Mouse (Mus musculus) limb, embryonic 11.5 days (tissue): ENCODE data around the gene Cdc25a. TPM values are rescaled to one million over a fixed set of nuclear protein-coding genes. Genes with fewer than 3 reads are reported as not detected.
A peak's percentile ranks its signal among the peaks of the same experiment; 100 is the strongest.

Experiments used
- ATAC-seq: fragments of 200-750 bp; cut with Nextera tagmentation; 2 replicates; pipeline ENCODE4 v1.8.0; 2017; ENCODE audit warnings: low read depth; ENCODE audit not compliant: insufficient number of reproducible peaks, low FRiP score, low TSS enrichment
- DNase-seq: peaks from one replicate; pipeline ENCODE4 v3.0.0-alpha.2; 2015; ENCODE audit warnings: low spot score
- H3K27ac ChIP-seq: fragments of 300-500 bp; sonication (generic); replicated peaks from 2 replicates; pipeline ENCODE4 v1.5.1; 2014; ENCODE audit warnings: low read depth, mild to moderate bottlenecking, low read length
- H3K27me3 ChIP-seq: fragments of 300-500 bp; sonication (generic); 2 replicates; pipeline ENCODE4 v1.6.1; 2014; ENCODE audit warnings: mild to moderate bottlenecking, low read length, mixed read lengths; ENCODE audit not compliant: control insufficient read depth, insufficient read depth
- H3K36me3 ChIP-seq: fragments of 300-500 bp; sonication (generic); 2 replicates; pipeline ENCODE4 v1.6.1; 2014; ENCODE audit warnings: mild to moderate bottlenecking, low read length, moderate library complexity, mixed read lengths; ENCODE audit not compliant: control insufficient read depth, insufficient read depth
- H3K4me1 ChIP-seq: fragments of 300-500 bp; sonication (generic); 2 replicates; pipeline ENCODE4 v1.6.1; 2014; ENCODE audit warnings: low read length, mixed read lengths; ENCODE audit not compliant: control insufficient read depth, insufficient read depth
- H3K4me2 ChIP-seq: fragments of 300-500 bp; sonication (generic); 2 replicates; pipeline ENCODE4 v1.6.1; 2014; ENCODE audit warnings: low read depth, mild to moderate bottlenecking, moderate library complexity; ENCODE audit not compliant: severe bottlenecking
- H3K4me3 ChIP-seq: fragments of 300-500 bp; sonication (generic); 2 replicates; pipeline ENCODE4 v1.5.1; 2014; ENCODE audit warnings: low read depth, low read length
- H3K9ac ChIP-seq: fragments of 300-500 bp; sonication (generic); 2 replicates; pipeline ENCODE4 v1.6.1; 2014; ENCODE audit warnings: mild to moderate bottlenecking, low read length
- H3K9me3 ChIP-seq: fragments of 300-500 bp; sonication (generic); 2 replicates; pipeline ENCODE4 v1.6.1; 2016; ENCODE audit warnings: low read length; ENCODE audit not compliant: control insufficient read depth
- WGBS: fragments of 180-500 bp; shearing (Covaris S2); extraction: QIAGEN DNeasy Blood & Tissue Kit; methylation state at CpG from one replicate; pipeline ENCODE4 v1.1.7; 2014; 5-methylcytosine and 5-hydroxymethylcytosine counted together
- polyA plus RNA-seq: library from polyadenylated mRNA; unstranded; fragments of >200 nt; fragmentation: Nextera tagmentation; extraction: Ambion mirVana; gene quantifications from 2 replicates; pipeline ENCODE4 v1.2.1, GENCODE M21; 2014

Cdc25a gene
- polyA plus RNA-seq, result 42.8 and 50.2 TPM in 2 replicates

GRCm38 (mm10) chr9:109874797-109875691, at the start of gene Cdc25a:
TSS of gene Cdc25a (plus strand) at chr9:109875579.
- Histone ChIP-seq H3K9me3 (no peaks in the 10 kb centered on the region), H3K36me3 (peaks cover 14% of the 10 kb centered on the region; the same call in 1 of the 2 replicates), H3K27ac (peak within 1 kb of the TSS; percentile 77), H3K4me3 (peak within 1 kb of the TSS; percentile 85), H3K27me3 (no peaks in the 10 kb centered on the region), H3K9ac (peak within 1 kb of the TSS; percentile 94), H3K4me2 (peak within 1 kb of the TSS; percentile 84), H3K4me1 (peaks cover 3% of the 10 kb centered on the region; the same call in 1 of the 2 replicates)
- WGBS, result 6% methylated on average over 33 of the region's 33 CpGs
- peak; percentile 95 for ATAC-seq
- DNase-seq, result peak; percentile 97

GRCm38 (mm10) chr9:109825739-109826138, 49.6 kb upstream of the Cdc25a start:
- WGBS, result 66% methylated on average over 4 of the region's 4 CpGs
- no peaks in the 10 kb centered on the region for H3K4me1 ChIP-seq
- no peak overlapping the region for H3K4me3 ChIP-seq
- DNase-seq (no peak), ATAC-seq (no peak)
- H3K9me3 ChIP-seq, result no peaks in the 10 kb centered on the region
- H3K27ac ChIP-seq, result no peak overlapping the region
- no peak overlapping the region for H3K9ac ChIP-seq
- H3K27me3 ChIP-seq, result no peaks in the 10 kb centered on the region
- no peaks in the 10 kb centered on the region for H3K36me3 ChIP-seq
- no peak overlapping the region for H3K4me2 ChIP-seq

- DNase-seq (no peak), ATAC-seq (no peak)
- Histone ChIP-seq H3K27ac (no peak overlapping the region), H3K9ac (no peak overlapping the region), H3K4me1 (no peaks in the 10 kb centered on the region), H3K36me3 (no peaks in the 10 kb centered on the region), H3K9me3 (no peaks in the 10 kb centered on the region), H3K4me2 (no peak overlapping the region), H3K4me3 (no peak overlapping the region), H3K27me3 (no peaks in the 10 kb centered on the region)
- WGBS, result 69% methylated on average over 5 of the region's 5 CpGs
Measured at GRCm38 (mm10) chr9:109826181-109826580, 49.2 kb upstream of the Cdc25a start.

GRCm38 (mm10) chr9:109832391-109833087, 42.8 kb upstream of the Cdc25a start, which contains the start of gene Nme6:
TSS of gene Nme6 (plus strand) at chr9:109832749.
- Histone ChIP-seq H3K9ac (peak within 1 kb of the TSS; percentile 61), H3K27ac (no peak within 1 kb of the TSS), H3K4me2 (peak within 1 kb of the TSS; percentile 88), H3K36me3 (no peaks in the 10 kb centered on the region), H3K4me3 (peak within 1 kb of the TSS; percentile 56), H3K4me1 (no peaks in the 10 kb centered on the region), H3K9me3 (no peaks in the 10 kb centered on the region), H3K27me3 (no peaks in the 10 kb centered on the region)
- peak; percentile 96 for DNase-seq
- 0% methylated on average over 32 of the region's 32 CpGs for WGBS
- ATAC-seq, result peak; percentile 97

- H3K36me3 ChIP-seq, result no peaks in the 10 kb centered on the region
- WGBS, result 15% methylated on average over 6 of the region's 6 CpGs
- H3K27ac ChIP-seq, result no peak overlapping the region
- H3K4me1 ChIP-seq, result no peaks in the 10 kb centered on the region
- H3K9me3 ChIP-seq, result no peaks in the 10 kb centered on the region
- no peaks in the 10 kb centered on the region for H3K27me3 ChIP-seq
- peak overlapping the region; percentile 61 for H3K9ac ChIP-seq
- no peak for DNase-seq
- H3K4me3 ChIP-seq, result peak overlapping the region; percentile 56
- peak overlapping the region; percentile 88 for H3K4me2 ChIP-seq
- ATAC-seq, result peak; percentile 75
Measured at GRCm38 (mm10) chr9:109833088-109833412, 42.3 kb upstream of the Cdc25a start.

- DNase-seq (no peak), ATAC-seq (no peak)
- H3K9me3 ChIP-seq, result no peaks in the 10 kb centered on the region
- no peak within 1 kb of the TSS for H3K4me3 ChIP-seq
- H3K27me3 ChIP-seq, result no peaks in the 10 kb centered on the region
- no peak within 1 kb of the TSS for H3K4me2 ChIP-seq
- no peak within 1 kb of the TSS for H3K9ac ChIP-seq
- no peak within 1 kb of the TSS for H3K27ac ChIP-seq
- WGBS, result 80% methylated on average over 5 of the region's 6 CpGs
- H3K36me3 ChIP-seq, result no peaks in the 10 kb centered on the region; the same call in 1 of the 2 replicates
- H3K4me1 ChIP-seq, result no peaks in the 10 kb centered on the region
Measured at GRCm38 (mm10) chr9:109849312-109849758, 26.0 kb upstream of the Cdc25a start, which contains the start of gene Camp. TSS of gene Camp (minus strand) at chr9:109849617.

GRCm38 (mm10) chr9:109850099-109850498, 25.3 kb upstream of the Cdc25a start:
- no peak for DNase-seq
- H3K9me3 ChIP-seq, result no peaks in the 10 kb centered on the region
- H3K9ac ChIP-seq, result no peak overlapping the region
- 86% methylated on average over 5 of the region's 5 CpGs for WGBS
- H3K27ac ChIP-seq, result no peak overlapping the region
- H3K36me3 ChIP-seq, result no peaks in the 10 kb centered on the region; the same call in 1 of the 2 replicates
- H3K4me1 ChIP-seq, result no peaks in the 10 kb centered on the region
- H3K4me2 ChIP-seq, result no peak overlapping the region
- H3K27me3 ChIP-seq, result no peaks in the 10 kb centered on the region
- no peak overlapping the region for H3K4me3 ChIP-seq
- ATAC-seq, result no peak

- H3K9me3 ChIP-seq, result no peaks in the 10 kb centered on the region
- H3K27me3 ChIP-seq, result no peaks in the 10 kb centered on the region
- DNase-seq, result no peak
- no peak overlapping the region for H3K9ac ChIP-seq
- no peak overlapping the region for H3K4me3 ChIP-seq
- WGBS, result 83% methylated on average over 2 of the region's 2 CpGs
- H3K27ac ChIP-seq, result no peak overlapping the region
- H3K4me2 ChIP-seq, result no peak overlapping the region
- H3K36me3 ChIP-seq, result no peaks in the 10 kb centered on the region
- ATAC-seq, result no peak
- no peaks in the 10 kb centered on the region for H3K4me1 ChIP-seq
Measured at GRCm38 (mm10) chr9:109854341-109854740, 21.0 kb upstream of the Cdc25a start.
